Mouse (Mus musculus) brain, embryonic 18.5 days (tissue): ENCODE results near the gene Grid2.
"Not testable (repeated sequence)": the region's sequence is repeated elsewhere in the genome, so short reads cannot be mapped to it uniquely, and the experiment has no call there.

ENCODE experiments used
- DNase-seq: peaks from one replicate; pipeline ENCODE4 v3.0.0-alpha.2; 2012; ENCODE audit warnings: low read depth, low spot score

Grid2 gene

DNA sequence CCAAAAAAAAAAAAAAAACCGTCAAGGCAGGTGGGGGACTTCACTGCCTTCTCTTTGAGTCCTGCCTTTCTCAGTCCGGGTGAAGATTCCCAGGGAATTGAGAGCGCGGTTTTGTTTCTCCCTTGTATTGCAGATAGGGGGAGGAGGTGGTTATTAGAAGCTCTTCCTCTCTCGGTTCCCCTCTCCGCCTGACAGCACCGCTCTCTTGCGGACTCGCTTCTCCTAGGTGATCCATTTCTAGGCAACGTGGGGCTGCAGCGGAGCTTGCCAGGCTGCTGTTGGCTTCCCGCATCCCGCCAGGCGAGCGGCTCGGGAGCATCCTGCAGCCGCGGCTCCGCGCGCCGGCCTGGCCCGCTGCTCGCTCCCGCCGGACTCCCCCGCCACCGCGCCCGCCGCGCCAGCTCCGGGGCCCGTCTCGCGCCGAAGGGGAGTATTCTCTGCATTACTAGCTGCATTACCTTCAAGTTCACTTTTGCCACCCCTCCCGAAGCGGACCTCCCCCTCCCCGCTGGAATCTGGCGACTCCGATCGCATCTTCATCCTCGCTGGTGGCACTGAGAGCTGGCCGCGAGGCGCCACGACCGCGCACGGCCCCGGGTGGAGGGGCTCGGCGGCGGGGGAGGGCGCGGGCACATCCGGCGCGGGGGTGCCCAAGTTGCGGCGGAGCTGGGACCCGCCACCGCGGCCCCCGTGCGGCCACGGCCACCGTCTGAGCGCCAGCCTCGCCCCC, at the start of gene Grid2:
Gene Grid2 (plus strand): TSS at position 51 of the 730 bp plus-strand sequence.
- no peak for DNase-seq

DNA sequence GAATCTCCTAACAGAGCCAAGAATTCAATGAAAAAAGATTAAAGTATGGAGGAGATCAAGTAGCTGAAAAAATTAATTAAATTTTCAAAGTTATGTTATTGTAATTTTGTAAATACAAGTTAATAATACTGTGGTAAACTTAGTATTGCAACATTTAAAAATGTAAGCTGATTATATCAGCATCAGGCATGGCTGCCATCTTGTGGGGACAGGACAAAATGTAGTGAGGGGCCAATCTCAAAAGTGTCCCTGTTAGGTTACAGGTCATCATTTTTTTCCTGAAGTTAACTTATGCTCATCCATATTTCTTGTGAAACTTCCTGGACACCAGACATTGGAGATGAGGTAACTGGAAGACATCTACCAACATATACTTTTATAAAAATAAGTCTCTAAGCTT, 4.9 kb upstream of the Grid2 start:
- no peak for DNase-seq

DNA sequence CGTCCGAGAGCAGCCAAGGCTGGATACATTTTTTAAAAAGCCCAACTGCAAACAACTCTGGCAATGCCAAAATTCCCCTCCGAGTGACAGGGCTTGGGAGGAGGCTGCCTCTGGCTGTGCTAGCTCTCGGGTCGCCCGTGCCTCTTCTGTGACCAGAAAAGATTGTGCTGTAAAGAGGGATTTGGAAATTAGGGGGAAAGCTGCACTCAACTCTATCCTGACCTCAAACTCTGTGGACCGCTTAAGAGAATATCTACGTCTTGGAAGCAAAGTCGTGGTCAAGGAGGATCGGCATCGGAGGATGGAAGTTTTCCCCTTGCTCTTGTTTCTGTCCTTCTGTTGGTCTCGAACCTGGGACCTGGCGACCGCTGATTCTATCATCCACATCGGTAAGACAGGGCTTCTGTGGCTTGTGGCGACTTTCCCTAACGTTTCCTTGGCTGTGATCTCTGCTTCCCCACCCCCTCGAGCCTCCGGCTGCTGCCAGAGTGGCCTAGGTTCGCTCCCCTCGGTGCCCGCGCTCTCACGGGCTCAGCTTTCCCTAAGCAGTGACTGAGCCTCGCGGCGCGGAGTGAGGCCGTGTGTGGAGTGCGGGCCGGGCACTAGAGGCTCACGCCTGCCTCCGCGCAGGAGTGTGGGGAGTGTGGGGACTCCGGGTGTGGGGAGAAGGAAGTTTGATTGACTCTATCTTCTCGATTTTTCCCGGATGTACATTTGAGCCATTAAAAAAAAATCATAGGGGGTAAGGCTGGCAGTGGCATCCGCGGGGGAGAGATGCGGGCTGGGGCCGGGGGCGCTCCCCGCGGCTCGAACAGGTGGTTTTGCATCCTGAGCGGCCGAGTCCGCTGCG, 1.1 kb downstream of the Grid2 start:
- DNase-seq, result no peak

DNA sequence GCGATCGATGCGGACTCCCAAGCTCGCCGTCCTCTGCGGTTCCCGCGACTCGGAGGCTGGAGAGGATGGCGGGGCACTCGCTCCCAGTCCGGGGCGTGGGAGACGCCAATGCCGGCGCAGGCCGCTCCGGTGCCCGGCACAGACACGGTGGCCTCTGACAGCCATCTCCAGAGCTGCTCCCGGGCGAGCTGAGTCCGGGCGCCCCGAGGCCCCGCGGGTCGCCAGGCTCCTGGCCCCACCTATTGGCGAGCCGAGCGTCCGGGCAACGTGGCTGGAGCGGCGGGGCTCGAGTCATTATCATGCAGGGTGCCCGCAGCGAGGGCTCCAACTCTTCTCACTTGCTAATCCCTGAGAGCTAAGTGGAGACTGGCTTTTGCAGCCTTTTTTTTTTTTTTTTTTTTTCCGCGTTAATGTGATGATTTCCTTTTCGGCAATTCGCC, 1.8 kb downstream of the Grid2 start:
- no peak for DNase-seq

DNA sequence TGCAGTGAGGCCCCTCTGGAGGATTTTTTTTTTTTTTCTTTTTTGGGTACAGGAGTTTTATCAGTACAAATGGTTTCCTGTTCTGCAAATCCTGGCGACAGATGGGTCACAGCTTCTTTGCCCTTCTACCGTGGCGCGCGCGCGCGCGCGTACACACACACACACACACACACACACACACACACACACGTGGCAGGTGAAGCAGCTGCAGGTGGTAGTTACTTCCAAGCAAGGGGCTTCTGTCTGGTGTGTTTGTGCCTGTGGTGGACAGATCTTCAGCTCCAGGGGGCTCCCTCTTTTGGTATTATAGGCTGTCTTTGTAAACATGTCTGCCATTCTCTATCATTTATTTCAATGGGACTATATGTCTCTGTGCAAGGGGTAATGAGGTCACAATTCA, 2.2 kb downstream of the Grid2 start:
- DNase-seq, result no peak

DNA sequence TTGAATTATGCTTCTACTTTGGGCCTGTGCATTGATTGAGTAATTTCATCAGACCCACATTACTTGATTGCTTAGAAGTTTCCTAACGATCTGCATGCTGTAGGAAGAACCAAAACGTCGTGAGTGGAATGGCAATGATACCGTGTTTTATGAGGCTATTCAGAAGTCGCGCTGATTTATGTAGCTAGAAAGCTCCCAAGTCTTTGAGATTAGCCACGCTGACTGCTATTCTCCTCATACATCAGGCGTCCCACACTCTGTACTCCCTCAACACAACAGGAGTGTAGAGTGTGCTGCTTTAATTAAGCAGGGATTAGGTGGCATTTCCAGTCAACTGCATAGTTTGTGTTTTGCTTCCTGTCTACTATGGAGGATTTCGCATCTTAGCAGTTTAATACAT, 4.1 kb downstream of the Grid2 start:
- DNase-seq, result no peak

DNA sequence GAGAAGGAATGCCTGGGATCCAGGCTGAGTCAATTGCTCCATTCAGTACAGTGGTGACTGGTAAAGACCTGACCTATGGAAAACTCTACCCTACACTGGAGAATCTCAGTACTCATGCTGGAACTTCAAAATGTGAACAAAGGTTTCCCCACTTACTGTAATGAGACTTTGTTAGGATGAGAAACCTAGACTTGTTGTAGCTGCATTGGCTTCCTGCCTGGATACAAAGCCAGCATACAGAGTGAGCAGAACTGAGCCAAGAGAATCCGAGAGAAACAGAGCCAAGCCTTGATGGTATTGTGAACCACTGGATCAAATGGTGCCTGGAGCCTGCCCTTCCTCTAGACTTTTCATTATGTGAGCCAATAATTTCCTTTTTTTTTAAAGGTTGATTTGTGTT, 28.7 kb downstream of the Grid2 start:
- DNase-seq, result no peak

DNA sequence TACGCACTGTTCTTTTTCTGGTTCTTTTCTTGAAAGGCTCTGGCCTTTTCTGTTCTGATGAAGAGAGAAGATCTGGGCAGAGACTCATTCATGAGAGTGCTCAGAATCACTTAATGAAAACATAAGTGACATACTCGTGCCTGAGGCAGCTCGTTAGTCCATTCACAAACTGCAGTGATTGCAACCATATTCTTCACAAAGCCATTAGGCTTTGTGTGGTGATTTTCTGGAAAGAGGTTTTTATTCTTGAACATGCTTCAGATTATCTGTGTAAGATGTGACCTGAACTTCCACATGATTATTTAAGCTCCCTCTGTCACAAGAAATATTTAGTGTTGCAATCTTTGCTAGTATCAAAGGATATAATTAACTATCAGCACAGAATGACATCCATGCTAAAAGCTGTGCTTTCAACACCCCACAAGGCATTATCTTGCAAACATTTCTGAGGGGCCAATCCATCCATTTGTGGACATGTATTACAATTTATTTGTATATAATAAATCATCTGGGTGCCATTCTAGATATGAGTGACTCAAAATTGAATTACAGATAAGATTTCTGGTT, 86.8 kb downstream of the Grid2 start:
- DNase-seq, result no peak

DNA sequence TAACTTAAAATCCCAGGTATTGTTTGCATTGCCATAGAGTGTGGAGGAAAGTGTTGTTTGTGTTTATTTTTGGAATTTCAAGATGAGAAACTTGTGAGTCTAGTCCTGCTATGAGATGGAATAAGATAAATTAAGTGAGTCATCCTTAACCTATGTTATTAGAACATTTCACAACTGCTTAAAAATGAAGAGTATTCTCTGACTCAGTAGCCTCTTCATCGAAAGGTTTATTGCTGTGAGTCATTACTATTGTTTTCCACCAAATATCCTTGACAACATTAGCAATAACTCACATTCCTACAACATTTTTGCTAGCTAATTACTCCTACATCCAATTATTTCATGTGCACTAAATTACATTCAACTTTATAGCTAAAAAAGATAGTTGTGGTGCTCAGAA, 91.3 kb downstream of the Grid2 start:
- no peak for DNase-seq

DNA sequence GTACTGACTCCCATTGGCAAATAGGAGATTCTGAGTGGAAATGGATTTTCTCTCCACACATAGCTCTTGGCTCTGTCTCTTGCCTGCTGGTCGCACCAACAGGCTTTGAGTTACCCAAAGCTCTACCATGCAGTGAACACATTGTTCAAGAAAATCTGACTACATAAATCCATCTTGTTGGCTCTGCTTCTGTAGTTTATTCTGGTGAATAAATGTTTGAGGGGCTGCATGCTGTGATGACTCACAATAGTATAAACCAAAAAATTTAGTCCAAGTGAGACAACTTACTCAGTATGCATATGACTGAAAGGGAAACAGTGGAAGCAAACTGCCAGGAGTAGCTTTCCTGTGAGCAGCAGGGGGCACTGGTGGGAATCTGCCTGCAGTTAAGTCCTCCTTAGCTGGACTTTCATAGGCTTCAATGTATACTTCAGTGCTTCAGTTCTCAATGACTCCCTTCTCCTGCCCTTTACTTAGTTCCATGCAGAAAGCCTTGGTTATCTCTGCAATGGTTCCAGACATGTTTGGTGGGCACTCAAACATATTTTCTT, 125.5 kb downstream of the Grid2 start:
- no peak for DNase-seq

DNA sequence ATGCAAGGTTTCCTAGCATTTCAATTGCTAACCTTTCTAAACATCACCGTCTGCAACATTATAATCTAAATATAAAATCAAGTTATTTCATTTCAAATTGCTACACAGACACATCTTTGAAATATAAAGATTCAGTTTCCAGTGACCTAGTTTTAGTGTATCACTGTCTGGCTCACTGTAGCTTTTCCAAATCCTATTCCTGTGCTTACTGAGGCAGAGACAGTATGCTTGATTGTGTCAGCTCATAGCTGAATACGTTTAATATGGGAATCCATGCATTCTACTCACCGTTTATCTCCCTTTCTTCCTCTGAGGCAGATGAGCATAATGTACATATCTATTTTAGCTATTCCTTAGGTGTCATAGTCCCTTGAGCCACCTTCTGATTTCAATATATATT, 146.0 kb downstream of the Grid2 start:
- no peak for DNase-seq

DNA sequence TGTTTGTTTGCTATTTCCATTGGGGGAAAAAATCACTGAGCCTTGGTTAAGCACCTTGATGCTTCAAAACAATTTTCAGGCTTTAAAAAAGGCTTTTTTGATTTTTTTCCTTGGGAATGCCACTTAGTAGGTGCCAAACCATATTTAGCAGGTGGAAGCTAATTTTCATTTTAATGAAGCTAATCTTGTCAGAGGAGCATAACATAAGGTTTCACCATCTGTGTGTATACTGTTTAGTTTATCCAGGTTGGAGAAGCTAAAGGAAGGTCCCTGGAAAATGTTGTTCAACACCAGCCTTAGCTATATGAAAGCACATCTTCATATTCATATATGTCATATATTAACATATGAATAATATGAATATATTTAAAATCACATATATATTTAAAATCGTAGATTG, 161.9 kb downstream of the Grid2 start:
- DNase-seq, result no peak

DNA sequence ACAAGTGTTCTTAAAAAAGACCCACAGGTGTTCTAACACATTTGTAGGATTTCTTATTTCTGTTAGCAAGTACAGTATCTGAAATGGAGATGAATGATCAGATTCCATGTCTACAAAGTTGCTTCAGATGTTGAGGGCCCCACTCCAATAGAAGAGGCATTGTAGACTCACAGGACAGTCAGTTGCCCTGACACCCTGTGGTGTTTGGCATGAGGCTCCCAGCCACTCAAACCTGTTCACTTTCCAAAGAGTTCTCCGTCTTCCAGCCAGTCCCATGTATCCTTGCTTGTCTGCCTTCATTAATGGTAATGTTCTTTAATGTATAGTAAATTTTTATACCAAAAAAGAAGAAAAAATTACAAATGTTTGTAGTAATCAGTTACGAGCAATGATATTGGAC, 177.1 kb downstream of the Grid2 start:
- no peak for DNase-seq

DNA sequence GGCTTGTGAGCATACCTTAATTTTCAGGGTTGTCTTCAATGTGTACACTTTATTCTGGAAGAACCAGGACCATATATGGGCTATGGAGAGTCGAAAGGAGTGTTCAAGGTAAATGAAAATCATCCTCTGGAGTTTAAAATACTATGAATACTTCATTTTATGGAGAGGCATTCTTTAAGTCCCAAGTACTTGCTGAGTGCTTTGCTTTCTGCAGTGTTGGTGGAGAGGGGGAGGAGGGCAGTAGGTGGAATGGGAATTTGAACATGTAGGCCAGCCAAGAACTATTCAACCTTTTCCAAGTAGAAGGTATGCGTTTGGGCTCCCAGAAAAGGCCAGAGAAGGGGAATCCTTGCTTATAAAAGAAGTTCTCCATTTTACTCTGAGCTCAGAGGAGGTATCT, 192.5 kb downstream of the Grid2 start:
- DNase-seq, result no peak

DNA sequence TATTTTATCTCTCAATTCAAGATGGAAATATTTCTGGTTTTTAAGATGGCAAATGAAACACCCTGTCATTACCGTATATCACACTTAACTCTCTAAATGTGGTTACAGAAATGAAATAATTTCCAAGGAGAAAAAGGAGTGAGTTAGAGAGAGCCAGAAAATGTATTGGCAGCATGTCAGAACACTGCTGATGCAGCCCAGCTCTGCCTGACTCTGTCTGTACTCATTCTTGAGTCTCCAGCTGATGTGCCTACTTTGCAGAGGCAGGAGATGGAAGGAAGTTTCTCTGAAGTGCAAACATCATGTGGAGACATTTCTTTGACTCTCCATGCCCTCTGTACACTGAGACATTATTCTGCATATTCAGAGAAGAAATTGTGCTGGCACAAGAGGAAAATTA, 226.5 kb downstream of the Grid2 start:
- DNase-seq, result no peak

DNA sequence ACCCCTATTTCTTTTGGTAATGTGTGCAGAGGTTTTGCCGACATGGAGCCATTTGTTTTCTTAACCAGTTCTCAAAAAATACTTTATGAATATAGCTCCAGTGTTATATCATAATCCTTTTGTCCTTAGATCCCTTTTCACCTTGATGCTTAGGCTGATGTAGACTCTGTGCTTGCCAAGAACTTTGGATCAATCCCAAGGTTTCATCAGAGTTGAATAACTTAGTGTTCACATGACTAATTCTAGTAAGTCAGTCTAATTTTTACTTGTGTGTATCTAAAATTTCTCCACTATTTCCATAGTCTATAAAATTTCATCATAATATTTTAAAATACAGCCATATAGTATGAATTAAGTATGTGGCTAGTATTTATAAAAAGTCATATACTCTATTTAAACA, 259.3 kb downstream of the Grid2 start:
- DNase-seq, result no peak

DNA sequence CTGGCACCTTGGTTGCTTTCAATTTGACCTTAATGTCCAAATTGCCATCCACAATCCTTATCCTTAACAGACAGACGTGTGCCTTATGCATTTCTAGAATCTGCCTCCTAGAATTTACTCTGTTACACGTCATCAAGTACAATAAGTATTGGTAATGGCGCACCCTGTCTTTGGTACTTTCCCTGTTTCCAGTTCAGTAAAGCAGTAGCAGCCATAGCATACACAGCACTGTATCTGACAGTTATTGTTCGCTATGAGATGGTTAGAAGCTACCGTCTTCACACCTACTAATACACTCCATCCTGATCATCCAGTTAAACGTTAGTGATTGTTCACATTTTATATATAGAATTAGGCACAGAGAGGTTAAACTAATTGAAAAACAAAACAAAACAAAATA, 260.3 kb downstream of the Grid2 start:
- no peak for DNase-seq

DNA sequence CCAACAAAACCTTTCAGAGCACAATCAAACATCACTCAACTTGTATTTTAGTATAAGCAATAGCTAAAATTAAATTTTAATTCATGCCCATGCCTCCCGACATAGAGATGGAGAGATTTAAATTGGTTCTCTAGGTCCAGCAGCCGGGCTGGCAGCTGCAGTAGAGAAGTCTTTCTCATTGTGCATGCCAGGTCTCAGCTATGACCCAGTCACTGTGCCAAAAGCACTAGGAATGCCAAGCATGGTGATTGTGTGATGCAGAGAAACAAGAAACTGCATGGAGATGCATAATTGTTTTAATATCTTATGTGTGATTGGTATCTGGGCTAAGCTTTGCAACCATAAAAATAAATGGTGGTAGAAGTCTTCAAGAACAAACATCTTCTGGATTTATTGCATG, 276.1 kb downstream of the Grid2 start:
- DNase-seq, result no peak

DNA sequence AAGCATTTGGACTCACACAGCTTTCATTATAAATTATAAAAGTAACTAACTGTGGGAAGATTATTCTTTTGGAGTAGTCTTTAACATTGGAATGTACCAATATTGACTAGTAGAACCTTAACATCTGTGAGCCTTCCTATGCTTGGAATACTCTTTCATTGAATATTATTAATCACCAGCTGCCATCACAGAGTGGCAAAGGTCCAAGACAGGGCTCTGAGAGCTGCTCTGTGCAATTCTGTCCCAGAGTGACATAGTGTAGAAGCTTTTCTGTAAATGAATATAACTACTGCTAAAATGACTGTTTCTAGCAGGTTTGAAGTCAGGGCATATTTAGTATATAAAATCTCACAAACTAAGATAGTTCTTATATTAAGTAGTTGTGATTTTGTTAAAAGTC, 277.2 kb downstream of the Grid2 start:
- DNase-seq, result no peak

DNA sequence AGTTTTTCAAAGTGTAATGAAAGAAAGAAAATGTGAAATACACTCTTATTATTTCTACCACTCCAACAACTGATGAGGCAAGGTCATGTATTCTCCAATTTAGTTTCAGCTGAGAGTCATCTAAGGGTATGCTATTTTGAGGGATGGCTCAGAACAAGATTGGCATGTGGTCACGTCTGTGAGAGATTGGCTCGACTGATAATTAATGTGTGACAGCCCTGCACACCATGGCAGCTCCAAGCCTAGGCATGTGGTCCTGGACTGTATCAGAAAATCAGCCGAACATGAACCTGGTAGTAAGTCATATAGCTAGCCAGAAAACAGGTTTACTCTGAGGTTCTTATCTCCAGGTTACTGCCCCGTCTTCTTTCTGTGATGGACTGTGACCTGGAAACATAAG, 292.1 kb downstream of the Grid2 start:
- DNase-seq, result no peak

DNA sequence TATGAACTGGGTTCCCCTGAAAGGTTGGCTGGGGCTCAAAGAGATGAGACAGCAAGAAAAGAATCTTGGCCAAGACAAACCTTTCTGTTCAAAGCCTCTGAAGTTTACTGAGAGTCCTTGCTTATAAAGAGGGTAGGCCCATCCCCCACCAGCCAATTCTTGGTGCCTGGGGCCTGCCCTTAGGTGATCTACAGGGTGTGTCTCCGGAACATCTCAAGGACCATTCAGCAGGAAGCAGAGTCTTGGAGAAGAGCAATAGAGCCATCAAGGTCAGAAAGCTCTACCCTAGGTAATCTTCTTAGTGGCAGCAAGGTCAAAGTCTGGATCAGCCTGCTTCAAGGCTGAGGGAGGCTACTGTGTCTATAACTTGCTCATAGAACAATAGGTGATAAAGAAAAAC, 313.1 kb downstream of the Grid2 start:
- not testable (repeated sequence) for DNase-seq

DNA sequence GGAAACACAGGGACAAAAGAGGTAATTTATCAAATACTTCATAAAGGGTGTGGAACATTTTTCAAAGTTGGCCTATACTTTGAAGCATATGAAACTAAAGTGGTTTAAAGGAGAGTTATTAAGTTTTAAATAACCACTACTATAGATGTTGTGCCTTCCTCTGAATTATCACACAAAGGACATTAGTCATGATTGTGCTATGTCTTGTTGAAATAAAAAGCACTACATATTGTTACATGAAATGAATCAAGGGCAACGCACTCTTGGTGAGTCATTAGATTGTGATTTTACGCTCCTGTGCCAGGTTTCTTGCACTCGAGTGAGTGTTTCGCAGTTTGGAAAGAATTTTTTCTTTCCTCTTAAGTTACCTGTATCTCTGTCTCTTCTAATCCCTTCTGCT, 335.0 kb downstream of the Grid2 start:
- DNase-seq, result no peak

DNA sequence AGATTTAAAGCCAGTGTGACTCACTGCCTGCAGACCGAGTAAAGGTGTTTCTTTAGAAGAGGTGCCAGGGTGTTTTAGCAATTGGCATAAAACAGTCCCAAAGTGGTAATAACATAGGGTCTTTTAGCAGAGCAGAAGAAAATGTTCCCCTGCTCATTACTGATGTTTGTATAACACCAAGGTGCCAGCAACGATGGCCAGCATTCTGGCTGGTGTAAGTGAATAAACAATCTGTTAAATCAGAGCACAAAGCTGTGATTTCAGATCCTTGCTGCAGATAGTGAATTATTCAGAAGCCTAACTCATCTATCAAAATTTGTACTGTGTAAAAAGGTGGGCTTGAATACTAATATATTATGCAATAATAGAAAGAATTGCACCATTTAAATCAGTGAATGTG, 353.9 kb downstream of the Grid2 start:
- no peak for DNase-seq
